Mouse (Mus musculus): ENCODE results near the gene Mrpl52. TPM values are rescaled to one million over a fixed set of nuclear protein-coding genes. Genes with fewer than 3 reads are reported as not detected.

The Mrpl52 gene
- polyA plus RNA-seq, 1 experiment from 2014 or later: 285 TPM

DNA sequence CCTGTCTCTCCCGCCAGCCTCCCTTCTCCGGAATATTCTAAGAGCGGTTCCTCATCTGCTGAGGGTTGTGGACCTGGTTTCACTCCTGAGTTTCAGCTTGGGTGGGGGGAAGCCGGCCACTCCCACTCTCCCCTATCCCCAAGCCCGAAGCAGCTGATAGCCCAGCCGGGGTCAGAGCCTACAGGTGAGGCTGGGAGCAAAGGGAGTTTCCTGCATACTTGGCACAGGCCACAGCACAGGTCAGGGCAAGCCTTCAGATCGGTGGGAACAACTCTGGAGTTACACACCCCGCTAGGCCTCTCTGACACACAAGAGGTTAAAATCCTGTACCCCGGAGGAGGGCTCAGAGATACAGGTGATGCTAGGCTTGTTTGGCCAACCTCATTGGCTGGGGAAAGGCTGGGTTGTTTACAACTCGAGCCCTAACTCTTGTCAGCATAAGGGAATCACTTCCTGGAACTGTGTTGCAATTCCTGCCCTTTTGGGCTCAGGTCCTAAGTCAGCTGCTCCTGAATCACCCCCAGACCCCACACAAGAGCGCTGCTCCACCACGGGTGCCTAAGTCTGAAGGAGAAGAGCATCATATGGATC lies 7.3 kb downstream of the Mrpl52 start:
- H3K27ac ChIP-seq: peak overlapping the region; percentile 96
- WGBS: 47% methylated on average over 12 of the region's 12 CpGs
- peaks cover 16% of the 10 kb centered on the region for H3K36me3 ChIP-seq
- no peaks in the 10 kb centered on the region for H3K27me3 ChIP-seq
- no peaks in the 10 kb centered on the region for H3K9me3 ChIP-seq (replicated peaks)
- ATAC-seq (replicated peaks; ENCODE audit: insufficient number of reproducible peaks, insufficient read depth, low FRiP score, low read depth): no peak
- peak overlapping the region; percentile 92 for H3K9ac ChIP-seq
- peak overlapping the region; percentile 67 for H3K4me2 ChIP-seq
- H3K4me3 ChIP-seq: peak overlapping the region; percentile 74
- H3K4me1 ChIP-seq (replicated peaks): peaks cover 51% of the 10 kb centered on the region

DNA sequence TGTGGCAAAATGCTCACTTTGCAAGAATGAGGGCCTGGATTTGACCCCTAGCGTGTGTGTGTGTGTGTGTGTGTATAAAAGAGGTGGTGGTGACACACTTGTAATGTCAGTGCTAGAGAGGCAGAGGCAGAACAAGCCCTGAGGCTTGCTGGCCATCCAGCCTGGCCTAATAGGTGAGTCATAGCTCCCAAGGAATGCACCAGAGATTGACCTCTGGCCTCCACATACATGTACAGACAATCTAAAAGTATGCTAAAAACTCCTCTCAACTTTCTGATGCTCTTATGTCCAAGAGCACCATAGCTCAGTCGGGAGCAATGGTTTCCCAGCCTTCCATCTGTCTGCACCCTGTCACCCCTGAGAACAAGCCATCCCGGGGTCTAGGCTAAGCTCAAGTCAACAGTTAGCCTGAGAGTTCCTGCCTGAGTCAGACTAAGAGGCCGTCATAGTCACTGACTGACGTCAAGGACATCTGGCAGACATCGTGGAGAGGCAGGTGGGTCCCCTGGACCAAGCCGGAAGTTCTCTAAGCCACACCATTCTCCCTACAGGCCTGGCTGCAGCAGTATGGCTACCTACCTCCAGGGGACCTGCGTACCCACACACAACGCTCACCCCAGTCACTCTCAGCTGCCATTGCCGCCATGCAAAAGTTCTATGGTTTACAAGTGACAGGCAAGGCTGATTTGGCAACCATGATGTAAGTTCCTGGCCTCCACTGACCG lies 8.6 kb downstream of the Mrpl52 start:
- Histone ChIP-seq H3K4me3 (no peak overlapping the region), H3K4me1 (replicated peaks) (peaks cover 38% of the 10 kb centered on the region), H3K9me3 (replicated peaks) (no peaks in the 10 kb centered on the region), H3K36me3 (peaks cover 29% of the 10 kb centered on the region), H3K9ac (no peak overlapping the region), H3K27me3 (no peaks in the 10 kb centered on the region), H3K4me2 (no peak overlapping the region), H3K27ac (no peak overlapping the region)
- 72% methylated on average over 11 of the region's 11 CpGs for WGBS
- no peak for ATAC-seq (replicated peaks; ENCODE audit: insufficient number of reproducible peaks, insufficient read depth, low FRiP score, low read depth)

DNA sequence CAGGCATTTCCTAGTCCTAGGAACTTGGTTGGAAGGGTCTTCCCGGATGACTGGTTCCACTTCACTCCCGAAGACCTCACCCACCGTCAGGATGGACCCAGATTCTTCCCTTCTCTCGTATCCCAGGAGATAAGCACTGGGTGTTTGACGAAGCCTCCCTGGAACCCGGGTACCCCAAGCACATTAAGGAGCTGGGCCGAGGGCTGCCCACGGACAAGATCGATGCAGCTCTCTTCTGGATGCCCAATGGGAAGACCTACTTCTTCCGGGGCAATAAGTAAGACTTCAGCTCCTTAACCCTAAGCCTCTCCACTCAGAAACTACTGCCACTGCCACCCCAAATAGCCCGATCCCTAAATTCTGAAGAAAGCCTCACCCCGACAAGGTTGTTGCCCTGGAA lies 12.4 kb downstream of the Mrpl52 start:
- Histone ChIP-seq H3K9me3 (replicated peaks) (no peaks in the 10 kb centered on the region), H3K27me3 (no peaks in the 10 kb centered on the region), H3K27ac (no peak overlapping the region), H3K4me3 (no peak overlapping the region), H3K4me2 (no peak overlapping the region), H3K9ac (no peak overlapping the region), H3K36me3 (peaks cover 35% of the 10 kb centered on the region), H3K4me1 (replicated peaks) (peaks cover 25% of the 10 kb centered on the region)
- ATAC-seq (replicated peaks; ENCODE audit: insufficient number of reproducible peaks, insufficient read depth, low FRiP score, low read depth): no peak
- WGBS: 88% methylated on average over 12 of the region's 12 CpGs

DNA sequence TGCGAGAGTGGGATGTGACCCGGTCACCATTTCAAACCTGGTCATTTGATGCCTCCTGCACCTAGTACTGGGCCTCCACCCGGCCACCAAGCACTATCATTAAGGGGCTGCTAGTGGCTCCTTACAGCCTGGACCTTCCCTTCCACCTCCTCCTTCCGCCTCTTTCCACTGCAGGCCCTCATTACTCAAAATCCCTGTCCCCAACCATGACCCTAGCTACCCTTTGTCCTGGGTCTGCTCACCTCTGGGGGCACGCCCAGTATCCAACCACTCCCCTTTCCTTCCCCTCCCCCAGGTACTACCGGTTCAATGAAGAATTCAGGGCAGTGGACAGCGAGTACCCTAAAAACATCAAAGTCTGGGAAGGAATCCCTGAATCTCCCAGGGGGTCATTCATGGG lies 12.9 kb downstream of the Mrpl52 start:
- peaks cover 23% of the 10 kb centered on the region for H3K4me1 ChIP-seq (replicated peaks)
- peaks cover 35% of the 10 kb centered on the region for H3K36me3 ChIP-seq
- H3K27ac ChIP-seq: no peak overlapping the region
- no peak overlapping the region for H3K4me2 ChIP-seq
- 80% methylated on average over 7 of the region's 7 CpGs for WGBS
- ATAC-seq (replicated peaks; ENCODE audit: insufficient number of reproducible peaks, insufficient read depth, low FRiP score, low read depth): no peak
- no peak overlapping the region for H3K4me3 ChIP-seq
- no peaks in the 10 kb centered on the region for H3K9me3 ChIP-seq (replicated peaks)
- H3K9ac ChIP-seq: no peak overlapping the region
- no peaks in the 10 kb centered on the region for H3K27me3 ChIP-seq

DNA sequence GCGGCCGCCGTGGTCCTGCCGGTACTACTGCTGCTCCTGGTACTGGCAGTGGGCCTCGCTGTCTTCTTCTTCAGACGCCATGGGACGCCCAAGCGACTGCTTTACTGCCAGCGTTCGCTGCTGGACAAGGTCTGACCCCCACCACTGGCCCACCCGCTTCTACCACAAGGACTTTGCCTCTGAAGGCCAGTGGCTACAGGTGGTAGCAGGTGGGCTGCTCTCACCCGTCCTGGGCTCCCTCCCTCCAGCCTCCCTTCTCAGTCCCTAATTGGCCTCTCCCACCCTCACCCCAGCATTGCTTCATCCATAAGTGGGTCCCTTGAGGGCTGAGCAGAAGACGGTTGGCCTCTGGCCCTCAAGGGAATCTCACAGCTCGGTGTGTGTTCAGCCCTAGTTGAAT lies 13.8 kb downstream of the Mrpl52 start:
- Histone ChIP-seq H3K4me3 (no peak overlapping the region), H3K27ac (no peak overlapping the region), H3K9ac (no peak overlapping the region), H3K4me1 (replicated peaks) (peaks cover 20% of the 10 kb centered on the region), H3K36me3 (peaks cover 35% of the 10 kb centered on the region), H3K27me3 (no peaks in the 10 kb centered on the region), H3K4me2 (no peak overlapping the region), H3K9me3 (replicated peaks) (no peaks in the 10 kb centered on the region)
- ATAC-seq (replicated peaks; ENCODE audit: insufficient number of reproducible peaks, insufficient read depth, low FRiP score, low read depth): no peak
- WGBS: 89% methylated on average over 14 of the region's 14 CpGs

DNA sequence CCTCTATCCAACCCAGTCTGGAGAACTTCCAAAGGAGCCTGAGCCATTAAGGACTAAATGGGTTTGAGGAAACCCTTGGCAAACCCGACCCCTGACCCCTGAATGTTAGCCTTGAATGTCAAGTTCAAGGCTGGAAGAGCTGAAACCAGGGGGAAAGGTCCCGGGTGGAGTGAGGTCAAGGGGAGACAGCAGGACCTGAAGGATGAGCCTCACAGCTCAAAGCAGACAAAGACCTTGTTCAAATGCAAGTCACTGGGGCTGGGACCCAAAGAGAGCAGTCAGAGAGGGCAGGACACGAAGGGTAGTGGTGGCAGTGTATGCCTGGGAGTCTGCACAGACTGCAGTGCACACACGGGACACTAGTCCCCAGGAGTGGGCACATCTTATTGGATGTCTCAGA lies 14.7 kb downstream of the Mrpl52 start:
- peaks cover 24% of the 10 kb centered on the region for H3K4me1 ChIP-seq (replicated peaks)
- H3K9me3 ChIP-seq (replicated peaks): no peaks in the 10 kb centered on the region
- 66% methylated on average over 4 of the region's 4 CpGs for WGBS
- H3K27ac ChIP-seq: no peak overlapping the region
- H3K4me3 ChIP-seq: no peak overlapping the region
- no peaks in the 10 kb centered on the region for H3K27me3 ChIP-seq
- no peak for ATAC-seq (replicated peaks; ENCODE audit: insufficient number of reproducible peaks, insufficient read depth, low FRiP score, low read depth)
- H3K36me3 ChIP-seq: peaks cover 35% of the 10 kb centered on the region
- no peak overlapping the region for H3K4me2 ChIP-seq
- no peak overlapping the region for H3K9ac ChIP-seq

DNA sequence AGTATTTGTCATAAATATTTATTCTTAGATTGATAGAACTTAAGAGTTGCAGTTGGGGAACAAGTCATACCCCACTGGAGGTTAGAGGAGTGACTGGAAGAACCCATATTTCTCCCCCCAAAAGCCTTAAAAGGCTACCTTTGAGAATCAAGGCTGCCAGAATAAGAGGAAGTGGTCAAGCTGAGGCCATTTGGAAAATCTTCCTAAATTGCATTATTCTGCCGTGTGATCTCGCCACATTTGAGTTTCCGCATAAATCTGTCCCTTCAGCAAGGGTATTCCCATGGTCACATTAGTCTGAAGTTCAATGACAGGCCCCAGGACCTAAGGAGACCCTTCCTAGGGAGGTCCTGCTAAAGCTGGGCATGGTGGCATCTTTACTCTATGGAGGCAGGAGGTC lies 15.8 kb downstream of the Mrpl52 start:
- H3K27me3 ChIP-seq: no peaks in the 10 kb centered on the region
- no peak for ATAC-seq (replicated peaks; ENCODE audit: insufficient number of reproducible peaks, insufficient read depth, low FRiP score, low read depth)
- no peaks in the 10 kb centered on the region for H3K9me3 ChIP-seq (replicated peaks)
- H3K4me3 ChIP-seq: no peak overlapping the region
- WGBS: 80% methylated on average over 3 of the region's 3 CpGs
- H3K9ac ChIP-seq: no peak overlapping the region
- 0 out of 2 replicates have a peak overlapping the region, but pooled peaks have one; percentile 58 for H3K27ac ChIP-seq
- peaks cover 24% of the 10 kb centered on the region for H3K4me1 ChIP-seq (replicated peaks)
- no peak overlapping the region for H3K4me2 ChIP-seq
- peaks cover 30% of the 10 kb centered on the region for H3K36me3 ChIP-seq

DNA sequence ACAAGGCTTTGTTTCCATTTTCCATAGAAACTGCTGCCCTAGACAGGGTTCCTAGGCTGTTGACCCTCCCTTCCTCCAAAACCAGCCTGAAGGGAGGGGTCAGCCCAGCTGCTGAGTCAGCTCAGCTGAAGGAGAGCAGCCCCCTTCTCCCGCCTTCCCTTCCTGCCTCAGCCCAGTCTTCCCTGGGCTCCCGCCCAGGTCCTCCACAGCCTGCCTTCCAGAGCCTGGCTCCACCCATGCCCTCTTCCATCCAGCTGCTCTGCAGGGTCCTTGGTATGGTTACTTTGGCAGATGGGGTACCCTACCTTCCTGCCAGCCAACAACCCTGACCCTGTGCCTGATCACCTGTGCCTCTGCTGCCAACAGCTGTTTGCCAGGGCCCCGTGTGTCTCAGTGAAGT lies 16.5 kb downstream of the Mrpl52 start:
- ATAC-seq (replicated peaks; ENCODE audit: insufficient number of reproducible peaks, insufficient read depth, low FRiP score, low read depth): peak; percentile 79
- WGBS: 26% methylated on average over 3 of the region's 3 CpGs
- Histone ChIP-seq H3K4me2 (no peak overlapping the region), H3K9me3 (replicated peaks) (no peaks in the 10 kb centered on the region), H3K9ac (no peak overlapping the region), H3K27ac (peak overlapping the region; percentile 58), H3K4me1 (replicated peaks) (peaks cover 24% of the 10 kb centered on the region), H3K36me3 (peaks cover 27% of the 10 kb centered on the region), H3K27me3 (no peaks in the 10 kb centered on the region), H3K4me3 (no peak overlapping the region)

DNA sequence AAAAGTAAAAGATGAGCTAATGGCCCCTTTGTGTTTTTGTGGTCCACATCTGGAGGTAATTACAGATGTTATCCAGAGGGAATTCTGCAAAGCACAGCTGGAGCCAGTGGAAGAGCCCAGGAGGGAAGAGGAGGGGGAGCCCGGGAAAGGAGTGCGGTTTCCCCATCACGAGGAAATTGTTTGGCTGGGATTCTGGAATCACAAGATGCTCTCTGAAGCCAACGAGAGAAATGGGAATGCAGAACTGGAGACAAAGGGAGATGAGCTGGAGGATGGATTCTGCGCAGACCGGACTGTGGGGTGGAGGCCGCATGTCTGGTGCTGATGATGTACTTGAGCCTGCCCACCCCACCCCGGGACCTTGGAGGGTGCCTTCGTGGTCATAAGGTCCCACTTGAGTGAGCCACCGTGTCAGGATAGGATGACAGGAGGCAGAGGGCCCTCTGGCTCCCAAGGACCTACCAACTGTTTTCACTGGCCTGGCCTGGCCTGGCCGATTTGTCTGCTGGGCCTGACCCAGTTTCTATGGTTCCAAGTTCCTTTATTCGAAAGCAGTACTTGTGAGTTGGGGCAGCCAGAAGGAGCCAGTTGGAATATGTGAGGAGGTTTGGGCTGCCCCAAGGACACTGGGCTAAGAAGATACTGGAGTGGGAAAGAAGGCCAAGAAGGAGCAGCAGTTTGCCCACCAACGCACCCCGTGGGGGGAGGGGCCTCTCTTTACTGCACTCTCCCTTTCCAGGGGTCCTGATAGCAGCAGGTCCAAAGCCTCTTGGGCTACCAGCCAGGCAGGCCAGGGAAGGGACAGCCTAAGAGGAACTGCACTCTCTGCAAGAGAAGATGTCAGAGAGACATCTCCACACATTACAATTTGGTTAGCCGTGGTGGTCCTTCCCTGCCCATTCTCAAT lies 17.3 kb downstream of the Mrpl52 start:
- H3K9me3 ChIP-seq (replicated peaks): no peaks in the 10 kb centered on the region
- no peak overlapping the region for H3K4me3 ChIP-seq
- no peak overlapping the region for H3K4me2 ChIP-seq
- peaks cover 19% of the 10 kb centered on the region for H3K36me3 ChIP-seq
- WGBS: 51% methylated on average over 15 of the region's 15 CpGs
- no peak overlapping the region for H3K9ac ChIP-seq
- peak overlapping the region; percentile 58 for H3K27ac ChIP-seq
- 0 out of 2 replicates have a peak, but pooled peaks have one; percentile 13 for ATAC-seq (replicated peaks; ENCODE audit: insufficient number of reproducible peaks, insufficient read depth, low FRiP score, low read depth)
- H3K27me3 ChIP-seq: no peaks in the 10 kb centered on the region
- H3K4me1 ChIP-seq (replicated peaks): peaks cover 27% of the 10 kb centered on the region

DNA sequence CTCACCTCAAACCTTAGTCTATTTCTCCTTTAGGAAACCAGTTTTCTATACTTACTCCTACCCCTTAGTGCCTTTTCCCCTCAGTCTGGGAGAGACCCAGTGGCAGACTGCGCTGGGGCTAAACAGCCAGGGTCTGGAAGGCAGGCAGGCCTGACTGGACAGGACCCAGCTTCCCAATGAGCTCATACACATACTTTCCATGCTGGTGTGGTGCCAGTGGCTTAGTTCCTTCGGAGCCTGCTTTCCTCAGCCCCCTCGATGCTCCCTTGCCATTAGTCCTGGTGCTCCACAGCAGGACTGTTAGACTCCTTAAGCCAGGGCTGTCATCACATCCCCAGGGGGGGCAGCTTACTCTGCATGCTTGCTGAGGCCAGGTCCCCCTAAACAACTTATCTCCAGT lies 18.8 kb downstream of the Mrpl52 start:
- Histone ChIP-seq H3K9me3 (replicated peaks) (no peaks in the 10 kb centered on the region), H3K4me3 (no peak overlapping the region), H3K36me3 (peaks cover 4% of the 10 kb centered on the region), H3K27me3 (no peaks in the 10 kb centered on the region), H3K4me2 (no peak overlapping the region), H3K27ac (peak overlapping the region; percentile 66), H3K4me1 (replicated peaks) (peaks cover 27% of the 10 kb centered on the region), H3K9ac (no peak overlapping the region)
- WGBS: 24% methylated on average over 3 of the region's 3 CpGs
- 0 out of 2 replicates have a peak, but pooled peaks have one; percentile 8 for ATAC-seq (replicated peaks; ENCODE audit: insufficient number of reproducible peaks, insufficient read depth, low FRiP score, low read depth)

DNA sequence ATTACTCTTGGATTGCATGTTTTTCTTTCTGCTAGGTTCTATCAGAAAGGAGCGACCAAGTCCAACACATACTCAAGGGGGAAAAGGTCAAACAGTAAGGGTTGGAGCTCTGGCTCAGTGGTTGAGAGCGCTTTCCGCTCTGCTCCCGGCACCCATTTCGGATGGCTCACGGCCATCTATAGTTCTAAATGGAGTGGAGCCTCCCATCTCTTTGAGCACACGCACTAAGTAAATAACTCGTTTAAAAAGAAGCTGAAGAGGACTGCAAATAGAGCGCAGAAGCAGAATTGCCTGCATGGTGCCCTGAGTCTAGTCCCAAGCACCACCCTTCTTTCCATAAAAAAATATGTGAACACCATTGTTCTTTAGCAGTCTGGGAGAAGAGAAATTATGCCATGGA lies 26.9 kb downstream of the Mrpl52 start:
- Histone ChIP-seq H3K9ac (no peak overlapping the region), H3K27me3 (no peaks in the 10 kb centered on the region), H3K4me3 (no peak overlapping the region), H3K9me3 (replicated peaks) (no peaks in the 10 kb centered on the region), H3K4me2 (no peak overlapping the region), H3K4me1 (replicated peaks) (peaks cover 3% of the 10 kb centered on the region; the same call in 1 of the 2 replicates), H3K27ac (no peak overlapping the region), H3K36me3 (no peaks in the 10 kb centered on the region)
- 87% methylated on average over 9 of the region's 9 CpGs for WGBS
- ATAC-seq (replicated peaks; ENCODE audit: insufficient number of reproducible peaks, insufficient read depth, low FRiP score, low read depth): no peak

Measured in heart, embryonic 15.5 days (tissue).